8 mouse cellular contexts compared by ENCODE assay signal in the genomic region with DNA sequence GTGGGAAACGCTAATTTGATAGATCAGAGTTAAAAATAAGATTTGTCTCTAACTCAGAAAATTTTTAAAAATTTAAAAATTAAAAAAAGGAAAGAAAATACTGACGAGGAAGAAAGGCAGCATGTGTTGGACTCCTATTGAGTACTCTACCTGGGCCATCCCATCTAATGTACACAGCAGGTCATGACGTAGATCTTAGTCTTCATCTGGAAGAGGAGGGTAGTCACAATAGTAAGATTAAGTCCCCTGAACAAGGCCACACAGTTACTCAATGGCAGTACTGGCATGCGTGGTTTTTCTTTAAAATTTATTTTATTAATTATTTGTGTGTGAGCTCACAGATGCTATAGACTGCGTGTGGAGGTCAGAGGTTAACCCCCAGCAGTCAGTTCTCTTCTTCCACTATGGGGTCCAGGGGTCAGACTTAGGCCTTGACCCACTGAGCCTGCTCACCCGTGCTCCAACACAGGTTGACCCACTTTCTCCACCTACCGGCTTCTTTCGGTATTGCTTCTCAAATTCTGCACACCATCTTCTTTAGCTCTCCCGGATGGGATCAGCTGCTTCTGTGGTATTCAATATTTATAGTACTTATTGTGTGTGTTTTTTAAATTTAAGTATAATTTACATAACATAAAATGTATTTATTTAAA. TPM values are rescaled to one million over a fixed set of nuclear protein-coding genes. Genes with fewer than 3 reads are reported as not detected.
DNase-seq lines count a peak whose midpoint lies in the region.

No protein-coding gene starts in this region.

- peak; percentile 84 for DNase-seq in gastrocnemius, adult 18-20 months (ENCODE audit: low spot score)
- no peak for DNase-seq in gastrocnemius, postnatal 25 days
- peak; percentile 77 for DNase-seq in adipocyte (ENCODE audit: low spot score)
- DNase-seq in embryo, embryonic 10 days (ENCODE audit: low spot score), result peak; percentile 68
- peak; percentile 44 to 64 for DNase-seq in heart, adult 9 months (ENCODE audit: low spot score in 2 of 2)
- peak; percentile 76 to 89 for DNase-seq in kidney, postnatal 36 days
- DNase-seq in lung, postnatal 14 days, result peak; percentile 85
- peak; percentile 85 for DNase-seq in retina, postnatal 1 day

RNA-seq across cellular contexts. Expression of a gene that starts 6.0 kb away (rescaled TPM):
- 10 to 100 TPM; 11.8 to 12.2 TPM for total RNA-seq in gastrocnemius, adult 18-20 months (2021)
- total RNA-seq in gastrocnemius, postnatal 25 days (2021), result 10 to 100 TPM; 10.6 to 11.0 TPM

RNA-seq across cellular contexts. Expression of a gene that starts 20.3 kb away (rescaled TPM):
- 1 to 10 TPM; 2.6 to 5.1 TPM for total RNA-seq in gastrocnemius, adult 18-20 months (2021)
- 1 to 10 TPM; 4.4 to 4.7 TPM for total RNA-seq in gastrocnemius, postnatal 25 days (2021)
